Comparison of ENCODE assay signal across 8 mouse cellular contexts in the genomic region with DNA sequence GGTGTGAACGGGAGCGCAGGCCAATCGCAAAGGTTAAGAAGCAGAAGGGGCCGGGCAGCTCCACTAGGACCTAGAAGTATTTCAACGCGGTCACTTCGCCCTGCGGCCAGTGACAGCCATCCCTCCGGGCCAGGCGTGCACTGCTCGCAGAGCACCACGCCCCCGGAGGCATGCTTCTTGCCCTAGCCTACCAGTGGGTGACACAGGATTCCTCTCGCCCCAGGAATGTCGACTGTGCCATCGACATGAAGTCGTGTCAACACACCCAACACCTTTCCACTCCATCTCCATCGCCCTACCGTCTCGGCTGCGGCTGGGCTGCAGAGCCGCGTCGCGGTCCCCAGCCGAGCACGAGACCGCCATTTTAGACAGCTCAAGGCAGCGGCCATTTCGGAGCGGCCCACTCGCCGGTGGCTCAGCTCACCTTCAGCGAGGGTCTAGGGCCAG. TPM values are rescaled to one million over a fixed set of nuclear protein-coding genes. Genes with fewer than 3 reads are reported as not detected.
DNase-seq lines count a peak whose midpoint lies in the region; ATAC-seq and TF ChIP-seq lines count a peak whose summit lies in the region.

No protein-coding gene starts in this region.

- H3K27ac ChIP-seq in embryonic fibroblast, embryonic 13.5 days (ENCODE audit: insufficient read depth, low read length): peak overlapping the region; percentile 83
- H3K27ac ChIP-seq in stomach, postnatal 0 days (replicated peaks): peak overlapping the region; percentile 99

- H3K4me3 ChIP-seq in embryonic fibroblast, embryonic 13.5 days (ENCODE audit: insufficient read depth, low read length): peak overlapping the region; percentile 58
- peak overlapping the region; percentile 68 for H3K4me3 ChIP-seq in stomach, postnatal 0 days (ENCODE audit: low read depth, low read length)

- no peaks in the 10 kb centered on the region for H3K36me3 ChIP-seq in stomach, postnatal 0 days (ENCODE audit: control insufficient read depth, insufficient read depth, low read length)

- peak overlapping the region; percentile 89 for H3K4me2 ChIP-seq in stomach, postnatal 0 days (replicated peaks; ENCODE audit: low read depth)

- peak; percentile 65; the same call in 1 of the 2 replicates for TF ChIP-seq POLR2A in embryonic fibroblast, embryonic 13.5 days (IDR thresholded peaks at IDR 0.05; ENCODE audit: low read depth, low read length)

- peak; percentile 94 for DNase-seq in kidney, adult 18-20 months
- no peak for DNase-seq in kidney, adult 11 months
- peak; percentile 72 for DNase-seq in adrenal gland, adult 8-10 months
- peak; percentile 79 to 80 for DNase-seq in heart, postnatal 14 days
- DNase-seq in left cerebral cortex, adult 11 months (ENCODE audit: low spot score): peak; percentile 62
- peak; percentile 84 to 89 for DNase-seq in lung, postnatal 4 days
- no peak for DNase-seq in stomach, postnatal 0 days (ENCODE audit: low spot score)

- H3K27me3 ChIP-seq in stomach, postnatal 0 days (ENCODE audit: control insufficient read depth, insufficient read depth, low read length): no peaks in the 10 kb centered on the region

- intact Hi-C loops in heart, postnatal 14 days (cut with DNase I): loop anchor here (1.0 to 5.0 kb wide), 2 partner anchors 35 to 39 kb away; a partner anchor contains a TSS

- H3K9ac ChIP-seq in stomach, postnatal 0 days (ENCODE audit: low read length): peak overlapping the region; percentile 83

- H3K9me3 ChIP-seq in stomach, postnatal 0 days (ENCODE audit: control insufficient read depth, low read length): no peaks in the 10 kb centered on the region

- no peak for TF ChIP-seq CTCF in embryonic fibroblast, embryonic 13.5 days (IDR thresholded peaks at IDR 0.05; ENCODE audit: borderline replicate concordance, insufficient read depth, low read length)
- peak; percentile 22; the same call in 1 of the 2 replicates for TF ChIP-seq CTCF in stomach, postnatal 0 days (IDR thresholded peaks at IDR 0.05; ENCODE audit: low read depth)

- H3K4me1 ChIP-seq in embryonic fibroblast, embryonic 13.5 days (ENCODE audit: control insufficient read depth, insufficient read depth, low read length): peaks cover 3% of the 10 kb centered on the region; the same call in 1 of the 2 replicates
- H3K4me1 ChIP-seq in stomach, postnatal 0 days (replicated peaks; ENCODE audit: control insufficient read depth, insufficient read depth): peaks cover 9% of the 10 kb centered on the region; the same call in 1 of the 2 replicates

- WGBS in stomach, postnatal 0 days: under 1% methylated on average over 34 of the region's 34 CpGs

- no peak for TF ChIP-seq EP300 in stomach, postnatal 0 days (optimal IDR thresholded peaks at IDR 0.05)

- peak; percentile 88 for ATAC-seq in stomach, postnatal 0 days (ENCODE audit: low FRiP score, low TSS enrichment)

RNA-seq across cellular contexts. Expression of a gene that starts 39.3 kb away (rescaled TPM):
- 100 to 1,000 TPM; 727 to 811 (median 783) TPM for total RNA-seq in adrenal gland, adult 8-10 months (2022)
- polyA plus RNA-seq in embryonic fibroblast, embryonic 13.5 days (2011; ENCODE audit: insufficient read length, low read depth, missing spikeins): 1,344 and 1,778 TPM in 2 replicates
- total RNA-seq in heart, postnatal 14 days (2021): 1,000 to 10,000 TPM in 1 of 2 experiments, 100 to 1,000 TPM in 1; 934 to 1,085 TPM
- 295 and 312 TPM in 2 replicates for polyA plus RNA-seq in stomach, postnatal 0 days (2015; fragmentation: Nextera tagmentation; extraction: Ambion mirVana)

Comparison
In these comparisons a context has a peak if more than half of its experiments do, and no peak if none do; other contexts are left out.
1. DNase-seq: peak in kidney, adult 18-20 months (single experiment), adrenal gland, adult 8-10 months (single experiment), heart, postnatal 14 days (2 of 2), left cerebral cortex, adult 11 months (single experiment) and lung, postnatal 4 days (2 of 2); none in kidney, adult 11 months (single experiment) and stomach, postnatal 0 days (single experiment).